Mouse (Mus musculus): ENCODE data around the gene Flot1. TPM values are rescaled to one million over a fixed set of nuclear protein-coding genes. Genes with fewer than 3 reads are reported as not detected.

The Flot1 gene
- polyA plus RNA-seq, 1 experiment from 2014 or later: 150 TPM

DNA sequence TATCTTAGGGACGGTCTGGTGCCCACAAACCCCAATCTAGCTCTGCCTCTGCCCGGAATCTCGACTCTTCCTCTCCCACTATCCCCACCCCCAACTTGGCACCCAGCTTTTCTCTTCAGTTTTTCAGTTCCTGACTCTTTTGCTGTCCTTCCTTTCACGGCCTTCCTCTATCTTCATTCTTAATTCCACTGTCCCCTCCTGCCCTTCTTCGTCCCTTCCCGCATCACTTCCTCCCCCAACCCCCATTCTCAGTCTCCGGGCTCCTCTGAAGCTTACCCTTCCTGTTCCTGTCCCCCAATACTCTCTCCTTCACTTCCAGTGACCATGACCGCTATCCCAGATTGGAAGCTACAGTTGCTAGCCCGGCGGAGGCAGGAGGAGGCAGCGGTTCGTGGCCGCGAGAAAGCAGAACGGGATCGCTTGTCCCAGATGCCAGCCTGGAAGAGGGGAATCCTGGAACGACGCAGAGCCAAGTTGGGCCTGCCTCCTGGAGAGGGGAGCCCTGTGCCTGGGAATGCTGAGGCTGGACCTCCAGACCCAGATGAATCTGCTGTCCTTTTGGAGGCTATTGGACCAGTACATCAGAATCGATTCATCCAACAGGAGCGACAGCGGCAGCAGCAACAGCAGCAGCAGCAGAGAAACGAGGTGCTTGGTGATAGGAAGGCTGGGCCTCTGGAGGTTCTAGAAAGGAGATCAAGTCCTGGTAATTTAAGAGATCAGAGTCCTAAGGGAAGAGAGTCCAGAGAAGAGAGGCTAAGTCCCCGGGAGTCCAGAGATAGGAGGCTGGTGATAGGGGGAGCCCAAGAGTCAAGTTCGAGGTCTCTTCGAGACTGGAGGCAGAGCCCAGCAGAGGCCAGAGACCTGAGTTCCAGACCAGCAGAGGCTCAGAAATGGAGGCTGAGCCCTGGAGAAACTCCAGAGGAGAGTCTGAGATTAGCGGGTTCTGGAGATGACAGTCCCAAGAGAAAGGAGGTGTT is 44.2 kb downstream of the Flot1 start:
- H3K36me3 ChIP-seq (ENCODE audit: control insufficient read depth, insufficient read depth, low read length): peaks cover 4% of the 10 kb centered on the region
- 5% methylated on average over 26 of the region's 26 CpGs for WGBS

DNA sequence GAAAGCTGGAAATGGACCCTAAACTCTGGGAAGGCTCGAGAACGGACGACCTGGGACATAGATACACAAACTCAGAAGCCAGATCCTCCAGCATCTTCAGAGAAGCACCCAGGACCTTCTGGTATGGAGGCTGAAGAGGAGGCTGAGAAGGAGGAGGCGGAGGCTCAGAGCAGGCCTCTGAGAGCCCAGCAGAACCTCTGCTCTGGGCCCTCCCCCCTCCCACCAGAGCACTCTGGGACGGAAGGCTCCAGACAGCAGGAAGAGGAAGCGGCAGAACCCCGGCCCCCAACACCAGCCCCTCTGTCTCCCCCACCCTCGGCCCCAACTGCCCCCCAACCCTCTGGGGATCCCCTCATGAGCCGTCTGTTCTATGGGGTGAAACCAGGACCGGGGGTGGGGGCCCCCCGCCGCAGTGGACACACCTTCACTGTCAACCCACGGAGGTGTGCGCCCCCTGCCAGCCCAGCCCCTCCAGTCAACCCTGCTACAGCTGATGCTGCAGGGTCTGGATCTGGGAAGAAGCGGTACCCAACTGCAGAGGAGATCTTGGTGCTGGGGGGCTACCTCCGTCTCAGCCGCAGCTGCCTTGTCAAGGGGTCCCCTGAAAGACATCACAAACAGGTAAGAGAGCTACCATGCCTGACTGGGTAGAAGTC is 45.3 kb downstream of the Flot1 start:
- Histone ChIP-seq H3K4me2 (ENCODE audit: low read length) (peak overlapping the region; percentile 95), H3K9ac (ENCODE audit: low read depth, low read length) (peak overlapping the region; percentile 95), H3K4me1 (ENCODE audit: control insufficient read depth, insufficient read depth, low read depth, low read length) (peaks cover 48% of the 10 kb centered on the region), H3K4me3 (ENCODE audit: low read length) (peak overlapping the region; percentile 74), H3K9me3 (ENCODE audit: control insufficient read depth, low read length) (no peaks in the 10 kb centered on the region), H3K36me3 (ENCODE audit: control insufficient read depth, insufficient read depth, low read length) (peaks cover 4% of the 10 kb centered on the region), H3K27me3 (replicated peaks; ENCODE audit: control insufficient read depth, insufficient read depth, low read length) (no peaks in the 10 kb centered on the region), H3K27ac (ENCODE audit: low read depth, low read length) (peak overlapping the region; percentile 54)
- WGBS: 22% methylated on average over 8 of the region's 17 CpGs
- 0 out of 2 replicates have a peak, but pooled peaks have one; percentile 5 for ATAC-seq

More for the DNA sequence above, 44.2 kb downstream of the Flot1 start:
- Histone ChIP-seq H3K4me2 (ENCODE audit: low read length) (peak overlapping the region; percentile 95), H3K27ac (ENCODE audit: low read depth, low read length) (peak overlapping the region; percentile 98), H3K4me3 (ENCODE audit: low read length) (peak overlapping the region; percentile 74), H3K27me3 (replicated peaks; ENCODE audit: control insufficient read depth, insufficient read depth, low read length) (no peaks in the 10 kb centered on the region), H3K9me3 (ENCODE audit: control insufficient read depth, low read length) (no peaks in the 10 kb centered on the region), H3K9ac (ENCODE audit: low read depth, low read length) (peak overlapping the region; percentile 95), H3K4me1 (ENCODE audit: control insufficient read depth, insufficient read depth, low read depth, low read length) (peaks cover 43% of the 10 kb centered on the region)
- no peak for ATAC-seq

DNA sequence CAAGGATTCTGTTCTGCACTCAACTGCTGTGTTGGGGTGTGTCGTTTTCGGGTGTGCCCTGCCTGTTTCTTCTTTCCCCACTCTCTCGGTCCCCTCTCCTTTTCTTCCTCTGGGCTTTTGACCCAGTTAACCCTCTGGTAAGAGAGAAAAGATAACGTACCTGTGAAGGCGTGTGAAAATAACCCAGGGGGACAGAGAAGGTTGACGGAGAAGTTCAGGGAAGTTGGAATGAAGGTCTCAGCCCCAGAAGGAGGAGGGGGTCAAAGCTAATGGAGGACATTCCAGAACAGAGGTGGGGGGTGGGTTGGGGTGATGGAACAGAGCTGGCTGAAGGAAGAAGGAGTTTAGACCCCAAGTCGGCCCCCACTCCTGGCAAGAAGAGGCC is 45.9 kb downstream of the Flot1 start:
- peak overlapping the region; percentile 74 for H3K4me3 ChIP-seq (ENCODE audit: low read length)
- no peaks in the 10 kb centered on the region for H3K27me3 ChIP-seq (replicated peaks; ENCODE audit: control insufficient read depth, insufficient read depth, low read length)
- peak overlapping the region; percentile 4; the same call in 1 of the 2 replicates for H3K27ac ChIP-seq (ENCODE audit: low read depth, low read length)
- no peaks in the 10 kb centered on the region for H3K9me3 ChIP-seq (ENCODE audit: control insufficient read depth, low read length)
- peaks cover 52% of the 10 kb centered on the region for H3K4me1 ChIP-seq (ENCODE audit: control insufficient read depth, insufficient read depth, low read depth, low read length)
- whole genome bisulfite sequencing: 6% methylated on average over 6 of the region's 7 CpGs
- peaks cover 4% of the 10 kb centered on the region for H3K36me3 ChIP-seq (ENCODE audit: control insufficient read depth, insufficient read depth, low read length)
- ATAC-seq: no peak
- peak overlapping the region; percentile 95 for H3K9ac ChIP-seq (ENCODE audit: low read depth, low read length)
- H3K4me2 ChIP-seq (ENCODE audit: low read length): peak overlapping the region; percentile 95

DNA sequence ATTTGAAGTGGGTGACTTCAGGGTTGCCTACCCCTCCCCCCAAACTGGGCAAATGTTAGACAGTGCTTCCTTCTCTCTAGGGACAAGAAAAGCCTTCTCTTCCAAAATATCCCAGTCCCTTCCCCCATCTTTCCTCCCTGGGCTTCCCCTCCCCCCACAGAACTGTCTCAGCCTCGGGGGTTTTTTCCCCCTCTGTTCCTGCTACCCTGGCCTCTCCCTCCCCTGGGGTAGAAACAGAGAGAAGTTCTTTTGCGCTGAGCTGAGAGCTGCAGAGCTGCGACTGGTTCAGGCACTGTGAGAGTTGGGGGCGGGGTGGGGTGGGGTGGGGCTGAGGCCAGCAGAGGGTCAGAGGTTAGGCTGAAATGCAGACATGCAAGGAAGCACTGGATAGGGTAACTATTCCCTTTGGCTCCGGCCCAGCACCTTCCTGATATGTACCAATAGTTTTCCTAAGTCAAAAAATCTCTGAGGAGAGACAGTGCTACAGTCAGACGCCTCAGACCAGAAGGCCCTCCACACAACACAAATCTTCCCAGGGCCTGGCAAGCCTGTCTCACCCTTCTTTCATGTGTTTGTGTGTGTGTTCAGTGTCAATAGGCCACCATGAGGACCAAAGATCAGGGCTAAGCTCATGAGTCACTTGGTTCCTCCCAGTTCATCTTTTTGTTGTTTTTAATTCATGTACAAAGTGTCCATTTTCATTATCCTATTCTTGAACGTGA is 46.5 kb downstream of the Flot1 start:
- 5% methylated on average over 7 of the region's 7 CpGs for WGBS
- Histone ChIP-seq H3K4me1 (ENCODE audit: control insufficient read depth, insufficient read depth, low read depth, low read length) (peaks cover 50% of the 10 kb centered on the region), H3K4me2 (ENCODE audit: low read length) (peak overlapping the region; percentile 95), H3K9me3 (ENCODE audit: control insufficient read depth, low read length) (no peaks in the 10 kb centered on the region), H3K27ac (ENCODE audit: low read depth, low read length) (peak overlapping the region; percentile 60), H3K27me3 (replicated peaks; ENCODE audit: control insufficient read depth, insufficient read depth, low read length) (no peaks in the 10 kb centered on the region), H3K4me3 (ENCODE audit: low read length) (peak overlapping the region; percentile 74), H3K36me3 (ENCODE audit: control insufficient read depth, insufficient read depth, low read length) (peaks cover 4% of the 10 kb centered on the region), H3K9ac (ENCODE audit: low read depth, low read length) (peak overlapping the region; percentile 95)
- no peak for ATAC-seq

DNA sequence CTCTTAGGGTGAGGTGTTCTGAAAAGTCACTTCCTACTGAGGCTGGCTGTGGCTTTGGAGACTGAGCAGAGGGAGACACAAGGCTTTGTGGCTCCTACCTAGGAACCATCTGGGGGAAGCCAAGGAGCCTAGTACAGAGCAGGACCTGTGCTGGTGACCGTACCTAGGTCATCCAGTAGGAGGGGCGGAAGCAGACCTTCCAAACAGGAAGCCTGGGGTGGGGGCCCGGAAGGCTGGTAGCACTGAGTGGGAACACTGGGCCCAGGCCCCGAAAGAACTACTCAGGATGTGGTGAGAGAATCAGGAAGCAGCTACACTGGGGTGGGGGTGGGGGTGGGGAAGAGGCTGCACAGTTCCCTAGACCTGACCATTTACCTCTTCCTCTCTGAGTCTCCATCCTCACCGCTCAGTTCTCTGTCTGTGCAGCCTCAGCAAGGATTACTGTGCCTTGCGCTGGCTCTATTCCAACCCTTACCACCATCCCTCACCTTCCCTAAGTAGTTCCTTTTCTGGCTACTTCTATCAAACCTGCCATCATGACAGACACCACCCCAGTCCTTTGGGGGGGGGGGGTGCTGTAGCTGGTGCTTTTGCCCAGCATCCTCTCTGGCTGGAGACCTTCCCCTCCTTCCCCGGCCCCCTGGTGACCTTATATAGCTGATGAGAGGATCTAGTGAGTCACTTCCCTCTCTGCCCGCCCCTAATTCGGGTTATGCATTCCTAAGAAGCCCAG is 47.3 kb downstream of the Flot1 start:
- peaks cover 43% of the 10 kb centered on the region for H3K4me1 ChIP-seq (ENCODE audit: control insufficient read depth, insufficient read depth, low read depth, low read length)
- H3K36me3 ChIP-seq (ENCODE audit: control insufficient read depth, insufficient read depth, low read length): peaks cover 8% of the 10 kb centered on the region
- peak overlapping the region; percentile 74 for H3K4me3 ChIP-seq (ENCODE audit: low read length)
- H3K9me3 ChIP-seq (ENCODE audit: control insufficient read depth, low read length): no peaks in the 10 kb centered on the region
- peak overlapping the region; percentile 95 for H3K4me2 ChIP-seq (ENCODE audit: low read length)
- no peak for ATAC-seq
- H3K9ac ChIP-seq (ENCODE audit: low read depth, low read length): peak overlapping the region; percentile 95
- H3K27ac ChIP-seq (ENCODE audit: low read depth, low read length): peak overlapping the region; percentile 3; the same call in 1 of the 2 replicates
- no peaks in the 10 kb centered on the region for H3K27me3 ChIP-seq (replicated peaks; ENCODE audit: control insufficient read depth, insufficient read depth, low read length)
- 65% methylated on average over 9 of the region's 9 CpGs for WGBS

DNA sequence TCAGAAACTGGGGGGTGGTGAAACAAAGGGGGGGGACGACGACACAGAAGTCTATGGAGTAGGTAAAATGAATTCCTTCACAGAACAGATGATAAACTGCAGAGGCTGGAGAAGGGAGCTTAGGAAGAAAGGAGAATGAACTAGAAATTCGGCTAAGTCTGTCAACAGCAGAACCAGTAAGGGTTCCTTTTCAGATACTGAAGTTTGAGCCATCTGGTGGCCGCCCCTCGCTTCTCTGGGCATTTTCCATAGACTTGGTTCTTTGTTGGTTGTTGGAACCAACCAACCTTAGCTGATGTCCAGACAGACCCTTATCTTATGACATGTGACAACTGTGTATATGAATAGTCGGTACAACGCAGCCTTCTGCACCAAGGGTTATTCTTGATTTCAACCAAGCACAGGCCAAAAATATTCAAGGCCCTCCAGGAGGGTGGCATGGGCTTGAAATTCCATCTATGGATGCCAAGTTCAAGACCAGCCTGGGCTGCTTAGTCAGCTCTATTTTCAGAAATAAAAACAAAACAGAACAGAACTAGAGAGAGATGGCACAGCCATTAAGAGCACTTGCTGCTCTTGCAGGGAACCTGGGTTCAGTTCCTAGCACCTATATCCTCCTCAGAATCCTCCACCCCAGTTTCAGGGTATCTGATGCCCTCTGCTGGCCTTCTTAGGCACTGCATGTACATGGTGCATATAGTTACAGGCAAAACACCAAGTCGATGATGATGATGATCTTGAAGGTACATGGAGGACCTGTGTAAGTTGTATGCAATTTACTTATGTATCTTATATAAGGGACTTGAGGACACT is 48.1 kb downstream of the Flot1 start:
- H3K9ac ChIP-seq (ENCODE audit: low read depth, low read length): peak overlapping the region; percentile 5; the same call in 1 of the 2 replicates
- 84% methylated on average over 8 of the region's 8 CpGs for WGBS
- peaks cover 12% of the 10 kb centered on the region for H3K36me3 ChIP-seq (ENCODE audit: control insufficient read depth, insufficient read depth, low read length)
- H3K27me3 ChIP-seq (replicated peaks; ENCODE audit: control insufficient read depth, insufficient read depth, low read length): no peaks in the 10 kb centered on the region
- H3K4me1 ChIP-seq (ENCODE audit: control insufficient read depth, insufficient read depth, low read depth, low read length): peaks cover 43% of the 10 kb centered on the region
- H3K4me3 ChIP-seq (ENCODE audit: low read length): peak overlapping the region; percentile 74
- H3K9me3 ChIP-seq (ENCODE audit: control insufficient read depth, low read length): no peaks in the 10 kb centered on the region
- H3K27ac ChIP-seq (ENCODE audit: low read depth, low read length): no peak overlapping the region; the same call in 1 of the 2 replicates
- no peak for ATAC-seq
- peak overlapping the region; percentile 95 for H3K4me2 ChIP-seq (ENCODE audit: low read length)

DNA sequence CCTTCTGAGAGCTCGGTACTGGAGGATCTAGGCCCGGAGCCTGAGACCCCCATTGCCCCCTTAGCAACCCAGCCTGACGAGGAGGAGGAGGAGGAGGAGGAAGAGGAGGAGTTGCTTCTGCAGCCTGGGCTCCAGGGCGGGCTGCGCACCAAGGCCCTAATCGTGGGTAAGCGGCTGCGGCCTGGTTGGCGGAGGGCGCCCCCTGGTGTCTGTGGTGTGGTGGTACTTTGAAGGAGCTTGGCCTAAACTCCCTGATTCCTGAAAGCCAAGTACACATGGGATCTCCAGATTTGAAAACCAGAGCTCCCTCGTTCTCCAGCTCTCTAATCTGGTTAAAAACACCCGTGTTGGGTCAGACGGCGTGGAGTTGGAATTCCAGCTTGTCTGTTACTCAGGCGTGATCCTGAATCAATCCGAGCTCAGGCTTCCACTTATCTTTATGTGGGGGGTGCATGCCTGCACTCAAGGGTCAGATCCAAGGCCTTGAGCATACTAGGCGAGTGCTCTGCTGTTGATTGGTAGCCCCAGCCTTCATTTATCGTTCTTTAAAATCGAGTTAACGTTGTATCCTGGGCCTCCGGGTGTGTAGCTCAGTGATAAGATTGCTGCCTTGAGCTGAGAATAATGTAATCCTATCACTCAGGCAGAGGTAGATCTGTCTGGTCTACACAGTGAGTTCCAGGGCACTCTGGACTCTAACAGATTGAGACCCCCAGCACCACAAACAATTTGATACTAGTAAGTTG is 50.9 kb downstream of the Flot1 start:
- Histone ChIP-seq H3K9me3 (ENCODE audit: control insufficient read depth, low read length) (no peaks in the 10 kb centered on the region), H3K36me3 (ENCODE audit: control insufficient read depth, insufficient read depth, low read length) (peaks cover 15% of the 10 kb centered on the region), H3K4me1 (ENCODE audit: control insufficient read depth, insufficient read depth, low read depth, low read length) (peaks cover 29% of the 10 kb centered on the region), H3K27ac (ENCODE audit: low read depth, low read length) (no peak overlapping the region), H3K9ac (ENCODE audit: low read depth, low read length) (no peak overlapping the region), H3K4me2 (ENCODE audit: low read length) (peak overlapping the region; percentile 4; the same call in 1 of the 2 replicates), H3K4me3 (ENCODE audit: low read length) (no peak overlapping the region), H3K27me3 (replicated peaks; ENCODE audit: control insufficient read depth, insufficient read depth, low read length) (no peaks in the 10 kb centered on the region)
- 35% methylated on average over 21 of the region's 21 CpGs for WGBS
- ATAC-seq: 0 out of 2 replicates have a peak, but pooled peaks have one; percentile 6

Data from hindbrain, embryonic 16.5 days (tissue).